Mouse (Mus musculus) G1E (cell line): ENCODE measurements around the gene Med4.

Experiments used
- CTCF ChIP-seq: IDR thresholded peaks from 2 replicates; pipeline ENCODE4 v1.5.1; 2012; ENCODE audit warnings: low read depth, low read length, inconsistent platforms, mixed read lengths
- GATA1 ChIP-seq: IDR thresholded peaks from 2 replicates; pipeline ENCODE4 v1.6.1; 2012; ENCODE audit warnings: borderline replicate concordance, low read length, inconsistent platforms, mixed read lengths
- POLR2AphosphoS5 ChIP-seq: IDR thresholded peaks from 2 replicates; pipeline ENCODE4 v1.6.1; 2012; ENCODE audit warnings: low read depth, low read length, inconsistent platforms; ENCODE audit not compliant: insufficient replicate concordance

DNA sequence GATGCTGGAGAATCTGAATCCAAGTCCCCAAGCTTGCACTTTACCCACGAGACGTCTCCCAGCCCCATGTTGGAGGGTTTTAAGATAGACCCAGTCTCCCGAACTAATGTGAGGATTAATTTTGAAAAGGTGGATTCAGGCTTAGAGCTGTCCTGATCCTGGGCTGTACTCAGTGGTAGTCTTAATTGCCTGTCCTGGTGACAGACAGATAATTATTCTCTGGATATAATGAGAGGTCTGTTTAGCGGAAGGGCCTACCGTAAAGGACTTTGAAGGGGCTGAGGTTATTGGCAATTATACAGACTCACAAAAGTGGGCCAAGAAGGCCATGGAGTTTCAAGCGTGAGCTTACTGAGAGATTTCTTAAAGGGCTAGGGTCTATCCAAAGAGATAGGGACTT is 34.0 kb downstream of the Med4 start:
- no peak for TF ChIP-seq CTCF
- no peak for TF ChIP-seq POLR2AphosphoS5
- TF ChIP-seq GATA1 = no peak
